Mouse (Mus musculus) erythroblast, embryonic 14.5 days (primary cell): ENCODE data around the gene Tle3.

Experiments
- GATA1 ChIP-seq: IDR thresholded peaks from 2 replicates; pipeline ENCODE4 v1.6.1; 2012; ENCODE audit warnings: low read length, inconsistent platforms, mixed read lengths
- TAL1 ChIP-seq: IDR thresholded peaks from 3 replicates; pipeline ENCODE4 v1.6.1; 2012; ENCODE audit warnings: low read length, inconsistent platforms, mixed read lengths

DNA sequence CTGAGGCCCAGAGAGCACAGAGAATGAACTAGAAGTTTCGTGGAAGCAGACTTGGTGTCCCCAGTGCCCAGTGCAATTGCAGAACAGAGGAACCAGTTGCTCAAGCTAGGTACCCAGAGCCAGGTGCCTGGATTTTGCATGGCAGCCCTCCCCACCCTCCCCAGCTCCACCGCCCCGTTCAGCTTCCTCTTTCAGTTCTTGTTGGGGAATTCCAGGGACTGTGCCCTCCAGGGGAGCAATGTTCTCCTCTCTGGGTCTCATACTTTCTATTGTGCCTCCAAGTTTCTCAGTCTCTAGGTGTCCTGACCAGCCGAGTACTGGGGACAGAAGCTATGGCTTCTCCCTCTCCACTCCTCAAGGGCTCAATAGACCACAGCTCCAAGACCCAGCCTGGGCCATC is 59.7 kb downstream of the Tle3 start:
- TF ChIP-seq GATA1 = no peak
- no peak for TF ChIP-seq TAL1
